In genomic region chr10:67024391-67024790, GRCm38 (mm10) we compare ENCODE assay signal across 12 mouse cellular contexts.
DNase-seq lines count a peak whose midpoint lies in the region.
"Had no signal": no experiment of that assay in that cellular context is flagged by ENCODE, and none has a peak within 500 bp of the region (broad histone marks: within the 10 kb centered on the region; RNA-seq: fewer than 3 reads in every experiment).

No protein-coding gene starts in this region.

- DNase-seq in brain, adult 2 months (ENCODE audit: low read depth, low spot score), result peak; percentile 97
- peak; percentile 92 for DNase-seq in cerebellum, adult 11-12 months
- peak; percentile 95 for DNase-seq in cerebellum, adult 9-10 months
- DNase-seq in cerebellum, postnatal 25 days, result peak; percentile 78 to 87
- no peak for DNase-seq in embryo, embryonic 10 days (ENCODE audit: low spot score)
- no peak for DNase-seq in adrenal gland, adult 8-10 months
- DNase-seq in embryo, embryonic 11 days, result no peak
- DNase-seq: adrenal gland, postnatal 36 days; gastrocnemius, adult 2 months; gastrocnemius, postnatal 25 days; heart, postnatal 36 days; kidney, adult 8-10 months had no signal

Comparison
In these comparisons a context has a peak if more than half of its experiments do, and no peak if none do; other contexts are left out.
1. DNase-seq: peak in brain, adult 2 months (single experiment), cerebellum, adult 11-12 months (single experiment), cerebellum, adult 9-10 months (single experiment) and cerebellum, postnatal 25 days (2 of 2); none in embryo, embryonic 10 days (single experiment), adrenal gland, adult 8-10 months (single experiment) and embryo, embryonic 11 days (single experiment).